Mouse (Mus musculus) intestine, postnatal 0 days (tissue): ENCODE data around the gene Fgfr2. TPM values are rescaled to one million over a fixed set of nuclear protein-coding genes. Genes with fewer than 3 reads are reported as not detected.

Experiments used
- ATAC-seq: fragments of 200-750 bp; cut with Nextera tagmentation; 2 replicates; pipeline ENCODE4 v1.8.0; 2017; ENCODE audit warnings: mild to moderate bottlenecking, moderate TSS enrichment, moderate library complexity
- H3K27ac ChIP-seq: fragments of 300-500 bp; sonication (generic); 2 replicates; pipeline ENCODE4 v1.5.1; 2014; ENCODE audit warnings: mild to moderate bottlenecking, low read depth, low read length, moderate library complexity
- H3K27me3 ChIP-seq: fragments of 300-500 bp; sonication (generic); replicated peaks from 2 replicates; pipeline ENCODE4 v1.6.1; 2014; ENCODE audit warnings: low read length, mixed read lengths; ENCODE audit not compliant: control insufficient read depth, insufficient read depth
- H3K36me3 ChIP-seq: fragments of 300-500 bp; sonication (generic); 2 replicates; pipeline ENCODE4 v1.6.1; 2014; ENCODE audit warnings: mild to moderate bottlenecking, moderate library complexity; ENCODE audit not compliant: control insufficient read depth, insufficient read depth
- H3K4me1 ChIP-seq: fragments of 300-500 bp; sonication (generic); replicated peaks from 2 replicates; pipeline ENCODE4 v1.6.1; 2014; ENCODE audit warnings: antibody characterized with exemption, low read length, mixed read lengths; ENCODE audit not compliant: control insufficient read depth, insufficient read depth
- H3K4me2 ChIP-seq: fragments of 300-500 bp; sonication (generic); replicated peaks from 2 replicates; pipeline ENCODE4 v1.6.1; 2014; ENCODE audit warnings: low read depth, mild to moderate bottlenecking, moderate library complexity
- H3K4me3 ChIP-seq: fragments of 300-500 bp; sonication (generic); 2 replicates; pipeline ENCODE4 v1.5.1; 2014; ENCODE audit warnings: low read depth, low read length
- H3K9ac ChIP-seq: fragments of 300-500 bp; sonication (generic); 2 replicates; pipeline ENCODE4 v1.6.1; 2014; ENCODE audit warnings: mild to moderate bottlenecking, low read depth, low read length
- H3K9me3 ChIP-seq: fragments of 300-500 bp; sonication (generic); 2 replicates; pipeline ENCODE4 v1.6.1; 2016; ENCODE audit warnings: mixed run types; ENCODE audit not compliant: control insufficient read depth
- CTCF ChIP-seq: sonication (generic); IDR thresholded peaks from 2 replicates; pipeline ENCODE4 v1.5.1; 2016; ENCODE audit warnings: low read depth, mild to moderate bottlenecking, control low read depth, antibody characterized with exemption, moderate library complexity
- WGBS: fragments of 180-500 bp; shearing (Covaris S2); extraction: QIAGEN DNeasy Blood & Tissue Kit; methylation state at CpG from one replicate; pipeline ENCODE4 v1.1.7; 2014; 5-methylcytosine and 5-hydroxymethylcytosine counted together
- polyA plus RNA-seq: library from polyadenylated mRNA; unstranded; fragments of >200 nt; fragmentation: Nextera tagmentation; extraction: Ambion mirVana; gene quantifications from 2 replicates; pipeline ENCODE4 v1.2.1, GENCODE M21; 2015

Fgfr2 gene
- polyA plus RNA-seq, 1 experiment from 2014 or later = 29.5 TPM

DNA sequence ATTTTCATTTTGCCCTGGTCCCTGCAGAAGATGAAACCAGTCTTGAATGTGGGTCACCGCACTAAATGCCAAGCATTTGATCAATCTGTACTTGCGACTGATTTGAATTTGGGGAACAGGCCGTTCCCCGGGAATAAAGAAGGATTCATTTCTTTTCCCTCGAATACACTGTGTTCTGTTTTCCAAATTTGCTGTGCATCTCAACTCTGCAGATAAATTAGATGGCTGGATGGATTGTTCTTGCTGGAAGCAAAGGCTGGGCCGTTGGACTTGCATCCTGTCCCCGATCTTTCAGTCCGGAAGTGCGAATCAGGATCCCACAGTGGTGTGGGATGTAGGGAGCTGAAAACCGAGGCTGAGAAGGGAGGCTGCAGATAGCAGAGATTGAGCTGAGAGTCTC lies 2169.8 kb downstream of the Fgfr2 start:
- no peaks in the 10 kb centered on the region for H3K36me3 ChIP-seq
- 87% methylated on average over 10 of the region's 10 CpGs for WGBS
- no peak for ATAC-seq
- H3K4me3 ChIP-seq = no peak overlapping the region
- no peak overlapping the region for H3K9ac ChIP-seq
- H3K4me2 ChIP-seq = no peak overlapping the region
- H3K27ac ChIP-seq = no peak overlapping the region
- no peaks in the 10 kb centered on the region for H3K9me3 ChIP-seq
- no peaks in the 10 kb centered on the region for H3K4me1 ChIP-seq
- no peak for TF ChIP-seq CTCF
- no peaks in the 10 kb centered on the region for H3K27me3 ChIP-seq

DNA sequence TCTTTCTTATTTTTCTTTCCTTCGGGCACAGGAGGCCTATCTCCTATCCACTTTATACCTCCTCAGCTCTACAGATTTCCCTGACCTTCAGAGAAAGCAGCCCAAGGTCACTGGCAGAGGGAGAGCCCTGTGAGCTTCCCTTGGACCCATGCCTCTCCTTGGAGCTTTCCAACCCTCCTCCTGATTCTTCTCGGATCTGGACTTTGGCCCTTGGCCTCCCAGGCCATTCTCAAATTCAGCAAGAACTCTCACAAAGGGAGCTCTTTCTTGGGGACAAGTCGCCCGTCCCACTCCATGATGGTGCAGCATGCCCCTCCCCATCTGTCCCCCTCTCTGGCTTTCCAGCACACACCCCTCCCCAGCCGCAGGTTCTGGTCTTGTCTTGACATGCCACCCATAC lies 2172.1 kb downstream of the Fgfr2 start:
- H3K27me3 ChIP-seq = no peaks in the 10 kb centered on the region
- no peaks in the 10 kb centered on the region for H3K36me3 ChIP-seq
- H3K4me3 ChIP-seq = no peak overlapping the region
- H3K9ac ChIP-seq = no peak overlapping the region
- ATAC-seq = no peak
- H3K27ac ChIP-seq = no peak overlapping the region
- no peaks in the 10 kb centered on the region for H3K4me1 ChIP-seq
- H3K9me3 ChIP-seq = no peaks in the 10 kb centered on the region
- TF ChIP-seq CTCF = no peak
- H3K4me2 ChIP-seq = no peak overlapping the region
- WGBS = 81% methylated on average over 5 of the region's 5 CpGs

DNA sequence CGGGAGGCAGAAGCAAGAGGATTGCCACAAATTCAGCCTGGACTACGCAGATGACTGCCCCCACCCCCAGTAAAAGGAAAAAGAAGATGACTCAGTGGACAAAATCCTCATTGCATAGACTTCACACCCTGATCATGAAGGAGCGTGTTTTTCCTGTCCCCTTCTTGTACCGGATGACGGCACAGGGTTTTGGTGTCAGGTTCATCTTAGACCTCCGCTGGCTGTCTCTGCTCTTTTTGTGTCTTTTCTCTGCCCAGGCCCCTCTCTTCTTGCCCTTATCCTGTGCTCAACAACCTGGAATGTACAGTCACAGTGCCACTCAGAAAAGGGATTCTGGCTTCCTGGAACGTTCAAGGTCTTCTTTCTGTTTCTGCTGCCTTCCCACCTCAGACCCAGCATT lies 2172.7 kb downstream of the Fgfr2 start:
- WGBS = 96% methylated on average over 7 of the region's 7 CpGs
- ATAC-seq = no peak
- H3K27ac ChIP-seq = no peak overlapping the region

DNA sequence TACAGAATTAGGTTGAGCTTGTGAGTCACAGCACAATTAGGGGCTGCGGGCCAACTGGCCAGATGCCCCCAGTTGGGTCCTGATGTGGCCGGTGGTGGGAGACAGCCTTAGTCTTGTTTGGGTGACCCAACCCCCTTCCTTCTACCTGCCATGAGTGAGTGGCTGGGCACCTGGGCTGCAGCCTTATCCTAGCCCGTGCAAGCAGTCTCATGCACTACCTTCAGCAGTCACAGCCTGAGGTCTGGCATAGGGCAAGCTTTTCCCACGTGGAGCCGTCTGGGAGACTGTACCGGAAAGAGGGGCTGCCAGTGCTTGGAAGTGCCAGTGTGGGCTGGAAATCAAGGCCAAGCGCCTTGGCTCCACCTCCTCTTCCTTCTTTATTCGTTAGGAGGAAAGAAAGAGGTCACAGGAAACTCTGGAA lies 2173.8 kb downstream of the Fgfr2 start:
- ATAC-seq = no peak
- WGBS = 47% methylated on average over 7 of the region's 8 CpGs
- Histone ChIP-seq H3K9ac (no peak overlapping the region), H3K36me3 (no peaks in the 10 kb centered on the region), H3K4me2 (no peak overlapping the region), H3K27ac (no peak overlapping the region), H3K4me3 (no peak overlapping the region), H3K4me1 (no peaks in the 10 kb centered on the region), H3K9me3 (no peaks in the 10 kb centered on the region), H3K27me3 (no peaks in the 10 kb centered on the region)
- TF ChIP-seq CTCF = no peak

More for the DNA sequence above, 2172.7 kb downstream of the Fgfr2 start:
- Histone ChIP-seq H3K9me3 (no peaks in the 10 kb centered on the region), H3K36me3 (no peaks in the 10 kb centered on the region), H3K4me3 (no peak overlapping the region), H3K4me1 (no peaks in the 10 kb centered on the region), H3K27me3 (no peaks in the 10 kb centered on the region), H3K9ac (no peak overlapping the region), H3K4me2 (no peak overlapping the region)
- no peak for TF ChIP-seq CTCF

DNA sequence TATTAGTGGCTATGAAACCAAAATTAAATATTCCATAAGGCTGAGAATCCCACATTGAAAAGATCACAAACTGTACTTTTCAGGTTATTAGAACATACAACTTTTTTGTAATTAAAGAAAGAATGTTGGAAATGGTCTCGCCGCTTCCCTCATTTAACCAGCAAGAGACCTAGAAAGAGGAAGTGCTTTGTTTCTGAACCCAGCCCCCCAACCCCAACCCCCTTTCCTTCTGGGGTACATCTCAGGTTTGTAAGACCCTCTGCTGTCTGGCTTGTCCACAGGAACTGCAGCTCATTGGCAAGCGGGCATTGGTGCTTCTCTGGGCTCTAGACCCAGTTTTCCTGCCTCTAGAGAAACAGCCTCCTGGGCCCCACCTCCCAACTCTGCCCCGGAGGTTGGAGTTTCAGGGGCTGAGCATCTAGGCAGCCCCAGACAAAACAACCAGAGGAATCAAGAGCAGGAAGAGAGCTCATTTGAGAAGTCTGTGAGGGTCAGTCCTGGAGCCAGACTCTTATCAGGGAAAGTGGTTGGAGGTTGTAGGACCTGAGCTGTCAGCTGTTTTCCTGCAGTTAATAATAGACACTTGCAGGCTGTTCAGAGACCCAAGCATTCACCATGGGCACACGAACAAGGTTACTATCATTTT lies 2174.5 kb downstream of the Fgfr2 start:
- no peak for ATAC-seq
- no peak overlapping the region for H3K4me2 ChIP-seq
- H3K27me3 ChIP-seq = no peaks in the 10 kb centered on the region
- no peak overlapping the region for H3K27ac ChIP-seq
- TF ChIP-seq CTCF = no peak
- H3K9ac ChIP-seq = no peak overlapping the region
- no peak overlapping the region for H3K4me3 ChIP-seq
- 58% methylated on average over 5 of the region's 5 CpGs for WGBS
- no peaks in the 10 kb centered on the region for H3K4me1 ChIP-seq
- H3K36me3 ChIP-seq = no peaks in the 10 kb centered on the region
- H3K9me3 ChIP-seq = no peaks in the 10 kb centered on the region

DNA sequence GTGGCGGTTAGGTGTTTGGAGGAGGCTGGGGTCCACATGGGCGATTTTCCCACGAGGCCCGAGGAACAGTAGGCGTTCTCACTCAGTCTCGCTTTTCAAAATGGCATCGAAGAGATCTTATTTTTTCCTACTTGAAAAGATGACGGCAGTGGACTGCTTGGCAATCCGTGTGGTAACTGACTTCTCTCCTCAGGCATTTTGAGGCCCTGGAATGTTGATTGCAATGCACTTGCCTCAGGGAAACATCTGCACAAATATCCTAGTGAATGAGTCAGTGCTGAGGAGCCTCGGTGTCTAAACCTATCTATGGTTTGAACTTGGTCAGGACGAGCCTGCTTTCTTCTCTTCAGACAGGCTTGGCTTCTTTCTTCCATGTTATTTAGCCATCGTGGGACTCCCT lies 2176.8 kb downstream of the Fgfr2 start:
- no peak for ATAC-seq
- Histone ChIP-seq H3K9ac (no peak overlapping the region), H3K4me2 (no peak overlapping the region), H3K4me3 (no peak overlapping the region), H3K27me3 (no peaks in the 10 kb centered on the region), H3K4me1 (no peaks in the 10 kb centered on the region), H3K27ac (no peak overlapping the region), H3K9me3 (no peaks in the 10 kb centered on the region), H3K36me3 (no peaks in the 10 kb centered on the region)
- 87% methylated on average over 12 of the region's 12 CpGs for WGBS
- no peak for TF ChIP-seq CTCF

DNA sequence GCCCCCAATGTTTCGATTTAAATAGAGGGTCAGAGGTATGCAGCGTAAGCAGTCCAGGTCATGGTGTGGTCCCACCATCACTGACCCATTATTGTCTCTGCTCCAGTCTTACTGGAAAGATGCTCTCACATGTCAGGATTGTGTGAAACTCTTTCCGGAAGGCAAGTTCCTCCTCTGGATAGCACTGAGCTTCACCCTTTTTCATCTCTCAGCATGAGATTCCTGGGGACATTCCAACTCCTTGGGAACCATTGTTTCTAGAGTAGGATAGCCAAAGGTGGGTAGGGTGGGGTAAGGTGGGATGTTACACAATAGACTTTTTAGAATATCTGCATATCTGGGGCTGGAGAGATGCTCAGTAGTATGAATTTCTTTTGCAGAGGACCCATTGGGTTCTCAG lies 2177.4 kb downstream of the Fgfr2 start:
- no peak for TF ChIP-seq CTCF
- H3K9ac ChIP-seq = no peak overlapping the region
- H3K9me3 ChIP-seq = no peaks in the 10 kb centered on the region
- 91% methylated on average over 3 of the region's 3 CpGs for WGBS
- no peaks in the 10 kb centered on the region for H3K27me3 ChIP-seq
- H3K4me2 ChIP-seq = no peak overlapping the region
- H3K36me3 ChIP-seq = no peaks in the 10 kb centered on the region
- H3K4me3 ChIP-seq = no peak overlapping the region
- no peak for ATAC-seq
- no peaks in the 10 kb centered on the region for H3K4me1 ChIP-seq
- H3K27ac ChIP-seq = no peak overlapping the region
